Mouse (Mus musculus): ENCODE results near the gene Ccpg1.

GRCm38 (mm10) chr9:73019841-73020240 lies 34.6 kb downstream of the Ccpg1 start:
- no peak for TF ChIP-seq CTCF (IDR thresholded peaks at IDR 0.05; ENCODE audit: low read depth)
- no peak for TF ChIP-seq EP300 (optimal IDR thresholded peaks at IDR 0.05)
